Mouse (Mus musculus): ENCODE results near the gene 2310022A10Rik. TPM values are rescaled to one million over a fixed set of nuclear protein-coding genes. Genes with fewer than 3 reads are reported as not detected.

The 2310022A10Rik gene
- polyA plus RNA-seq, 1 experiment from 2014 or later = 31.0 TPM

DNA sequence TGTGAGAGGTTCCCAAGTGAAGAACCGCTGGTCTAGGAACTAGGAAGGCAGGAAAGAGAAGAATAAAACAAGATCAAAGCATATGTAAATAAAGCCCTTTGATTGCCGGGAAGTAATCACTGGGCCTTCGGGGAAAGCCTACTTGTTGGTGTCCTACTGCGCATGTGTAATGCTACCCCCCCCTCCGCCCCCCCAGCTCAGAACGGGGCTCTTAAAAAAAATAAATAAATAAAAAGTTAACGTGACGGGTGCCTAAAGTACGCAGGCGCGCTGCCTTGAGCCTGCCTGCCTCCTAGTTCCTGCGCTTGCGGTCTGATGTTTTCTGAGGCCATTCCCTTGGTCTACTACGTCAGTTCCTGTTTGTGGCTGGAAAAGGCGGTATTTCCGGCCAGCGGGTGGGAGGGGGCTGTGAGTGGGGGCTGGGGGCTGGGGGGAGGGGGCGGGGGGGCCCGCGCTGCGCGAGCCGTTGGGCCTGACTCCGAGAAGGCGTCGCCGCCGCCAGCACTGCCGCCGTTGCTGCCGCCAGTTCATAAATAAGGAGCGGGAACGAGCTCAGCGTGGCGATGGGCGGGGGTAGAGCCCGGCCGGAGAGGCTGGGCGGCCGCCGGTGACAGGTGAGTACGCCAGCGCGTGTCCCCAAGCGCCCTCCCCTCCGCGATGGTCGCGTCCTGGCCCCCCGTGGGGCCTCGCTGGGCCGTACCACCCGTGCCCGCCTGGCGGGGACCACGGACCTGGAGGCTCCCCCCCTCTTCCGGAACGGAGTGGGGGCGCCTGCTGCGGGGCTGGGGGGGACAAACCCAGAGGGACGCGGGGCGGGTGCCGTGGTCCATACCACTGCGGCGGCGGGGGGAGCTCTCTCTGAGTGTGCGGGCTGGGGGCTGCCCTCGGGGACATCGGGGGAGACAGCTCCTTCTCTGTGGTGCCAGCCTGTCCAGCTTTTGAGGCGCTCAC lies 38.5 kb downstream of the 2310022A10Rik start, which contains the start of gene Akt2:
Akt2 (plus strand) TSS at position 287 of the 951 bp plus-strand sequence.
- Histone ChIP-seq H3K9ac (ENCODE audit: low read length) (peak within 1 kb of the TSS; percentile 94), H3K27me3 (ENCODE audit: control insufficient read depth, insufficient read depth, low read length) (no peaks in the 10 kb centered on the region), H3K4me2 (ENCODE audit: low read length) (peak within 1 kb of the TSS; percentile 77), H3K4me1 (ENCODE audit: control insufficient read depth in 2 of 2, insufficient read depth in 2 of 2, low read length in 2 of 2) (peaks cover 13 to 35% of the 10 kb centered on the region in 2 experiments), H3K27ac (replicated peaks in 1 of 2; ENCODE audit: control insufficient read depth in 1 of 2, insufficient read depth in 1 of 2, low read depth in 2 of 2, low read length in 2 of 2) (peak within 1 kb of the TSS; percentile 97 to 98), H3K4me3 (ENCODE audit: control insufficient read depth in 1 of 2, insufficient read depth in 1 of 2, low read depth in 1 of 2, low read length in 2 of 2) (peak within 1 kb of the TSS; percentile 83 to 90), H3K9me3 (ENCODE audit: control insufficient read depth, low read length) (no peaks in the 10 kb centered on the region), H3K36me3 (ENCODE audit: control insufficient read depth, insufficient read depth, low read length) (peaks cover 12% of the 10 kb centered on the region; the same call in 1 of the 2 replicates)
- under 1% methylated on average over 59 of the region's 71 CpGs for WGBS
- ATAC-seq (ENCODE audit: insufficient number of reproducible peaks, insufficient read depth, low FRiP score, low read depth) = peak; percentile 93

GRCm38 (mm10) chr7:27592217-27592929 lies 39.3 kb downstream of the 2310022A10Rik start:
- peaks cover 22 to 44% of the 10 kb centered on the region in 2 experiments for H3K4me1 ChIP-seq (ENCODE audit: control insufficient read depth in 2 of 2, insufficient read depth in 2 of 2, low read length in 2 of 2)
- H3K9me3 ChIP-seq (ENCODE audit: control insufficient read depth, low read length) = no peaks in the 10 kb centered on the region
- WGBS = 2% methylated on average over 17 of the region's 17 CpGs
- H3K36me3 ChIP-seq (ENCODE audit: control insufficient read depth, insufficient read depth, low read length) = peaks cover 12% of the 10 kb centered on the region; the same call in 1 of the 2 replicates
- H3K4me3 ChIP-seq (ENCODE audit: control insufficient read depth in 1 of 2, insufficient read depth in 1 of 2, low read depth in 1 of 2, low read length in 2 of 2) = peak overlapping the region; percentile 83 to 90
- no peaks in the 10 kb centered on the region for H3K27me3 ChIP-seq (ENCODE audit: control insufficient read depth, insufficient read depth, low read length)
- H3K27ac ChIP-seq (replicated peaks in 1 of 2; ENCODE audit: control insufficient read depth in 1 of 2, insufficient read depth in 1 of 2, low read depth in 2 of 2, low read length in 2 of 2) = peak overlapping the region; percentile 97 to 98
- H3K9ac ChIP-seq (ENCODE audit: low read length) = peak overlapping the region; percentile 94
- ATAC-seq (ENCODE audit: insufficient number of reproducible peaks, insufficient read depth, low FRiP score, low read depth) = peak; percentile 25
- H3K4me2 ChIP-seq (ENCODE audit: low read length) = peak overlapping the region; percentile 77

DNA sequence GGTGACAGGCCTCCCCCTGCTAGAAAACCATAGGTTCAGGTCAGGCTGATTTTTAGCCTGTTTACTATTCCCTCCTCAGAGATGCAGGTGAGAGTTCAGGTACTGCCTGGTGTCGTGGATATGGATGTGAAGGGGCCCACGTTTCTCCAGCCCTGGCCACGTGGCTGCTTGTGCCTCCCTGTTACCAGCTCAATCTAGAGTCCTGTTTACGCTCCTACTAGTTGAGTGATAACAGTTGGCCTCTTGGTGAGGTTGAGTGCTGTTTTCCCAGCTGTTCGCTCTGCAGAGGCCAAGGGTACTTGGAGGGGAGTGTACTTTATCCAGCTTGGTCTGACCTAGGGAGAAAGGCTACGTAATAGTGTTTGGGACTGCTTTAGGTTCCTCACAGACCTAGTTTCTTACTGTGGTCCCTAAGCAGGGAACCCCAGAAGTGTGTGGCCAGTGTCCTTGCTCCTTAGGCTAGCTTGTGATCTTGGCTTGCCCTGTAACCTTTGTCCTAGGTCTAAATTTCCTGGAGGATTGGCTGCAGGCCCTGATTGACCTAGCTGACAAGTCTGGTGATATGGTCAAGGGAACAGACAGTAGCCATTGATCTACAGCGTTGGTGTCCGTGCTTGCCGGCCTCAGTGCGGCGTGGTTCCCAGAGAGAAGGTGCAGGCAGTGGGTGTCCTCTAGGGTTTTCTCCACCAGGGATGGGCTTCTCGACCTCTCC lies 40.1 kb downstream of the 2310022A10Rik start:
- Histone ChIP-seq H3K27ac (replicated peaks in 1 of 2; ENCODE audit: control insufficient read depth in 1 of 2, insufficient read depth in 1 of 2, low read depth in 2 of 2, low read length in 2 of 2) (peak overlapping the region; percentile 97 to 98), H3K4me2 (ENCODE audit: low read length) (peak overlapping the region; percentile 77), H3K4me1 (ENCODE audit: control insufficient read depth in 2 of 2, insufficient read depth in 2 of 2, low read length in 2 of 2) (peaks cover 28 to 51% of the 10 kb centered on the region in 2 experiments), H3K27me3 (ENCODE audit: control insufficient read depth, insufficient read depth, low read length) (no peaks in the 10 kb centered on the region), H3K9ac (ENCODE audit: low read length) (peak overlapping the region; percentile 94), H3K9me3 (ENCODE audit: control insufficient read depth, low read length) (no peaks in the 10 kb centered on the region), H3K4me3 (ENCODE audit: control insufficient read depth in 1 of 2, insufficient read depth in 1 of 2, low read depth in 1 of 2, low read length in 2 of 2) (peak overlapping the region; percentile 83 to 90), H3K36me3 (ENCODE audit: control insufficient read depth, insufficient read depth, low read length) (peaks cover 12% of the 10 kb centered on the region; the same call in 1 of the 2 replicates)
- no peak for ATAC-seq (ENCODE audit: insufficient number of reproducible peaks, insufficient read depth, low FRiP score, low read depth)
- 41% methylated on average over 12 of the region's 12 CpGs for WGBS

- peaks cover 12% of the 10 kb centered on the region; the same call in 1 of the 2 replicates for H3K36me3 ChIP-seq (ENCODE audit: control insufficient read depth, insufficient read depth, low read length)
- H3K27me3 ChIP-seq (ENCODE audit: control insufficient read depth, insufficient read depth, low read length) = no peaks in the 10 kb centered on the region
- peak overlapping the region; percentile 57 for H3K9ac ChIP-seq (ENCODE audit: low read length)
- 31% methylated on average over 10 of the region's 10 CpGs for WGBS
- no peak overlapping the region for H3K4me3 ChIP-seq (ENCODE audit: control insufficient read depth in 1 of 2, insufficient read depth in 1 of 2, low read depth in 1 of 2, low read length in 2 of 2)
- peaks cover 49 to 80% of the 10 kb centered on the region in 2 experiments for H3K4me1 ChIP-seq (ENCODE audit: control insufficient read depth in 2 of 2, insufficient read depth in 2 of 2, low read length in 2 of 2)
- peak overlapping the region; percentile 79 to 88 for H3K27ac ChIP-seq (replicated peaks in 1 of 2; ENCODE audit: control insufficient read depth in 1 of 2, insufficient read depth in 1 of 2, low read depth in 2 of 2, low read length in 2 of 2)
- peak; percentile 22; the same call in 1 of the 2 replicates for ATAC-seq (ENCODE audit: insufficient number of reproducible peaks, insufficient read depth, low FRiP score, low read depth)
- peak overlapping the region; percentile 38 for H3K4me2 ChIP-seq (ENCODE audit: low read length)
- no peaks in the 10 kb centered on the region for H3K9me3 ChIP-seq (ENCODE audit: control insufficient read depth, low read length)
Measured at GRCm38 (mm10) chr7:27596586-27597503, 43.8 kb downstream of the 2310022A10Rik start.

DNA sequence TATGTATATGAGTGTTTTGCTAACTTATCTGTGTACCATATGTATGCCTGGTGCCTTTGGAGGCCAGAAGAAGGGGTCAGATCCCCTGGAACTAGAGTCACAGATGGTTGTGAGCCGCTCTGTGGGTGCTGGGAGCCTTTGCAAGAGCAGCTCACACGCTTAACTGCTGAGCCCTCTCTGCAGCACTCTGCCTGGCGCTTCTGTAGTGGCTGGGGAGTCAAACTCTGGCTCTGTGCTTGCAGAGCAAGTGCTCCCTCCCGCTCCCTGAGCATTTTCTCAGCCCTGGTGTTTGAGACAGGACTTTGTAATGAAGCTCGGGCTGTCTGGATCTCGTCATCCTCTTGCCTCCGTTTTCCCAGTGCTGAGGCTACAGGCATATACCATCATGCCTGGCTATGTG lies 45.0 kb downstream of the 2310022A10Rik start:
- Histone ChIP-seq H3K36me3 (ENCODE audit: control insufficient read depth, insufficient read depth, low read length) (peaks cover 12% of the 10 kb centered on the region; the same call in 1 of the 2 replicates), H3K27me3 (ENCODE audit: control insufficient read depth, insufficient read depth, low read length) (no peaks in the 10 kb centered on the region), H3K4me2 (ENCODE audit: low read length) (no peak overlapping the region), H3K27ac (replicated peaks in 1 of 2; ENCODE audit: control insufficient read depth in 1 of 2, insufficient read depth in 1 of 2, low read depth in 2 of 2, low read length in 2 of 2) (no peak overlapping the region), H3K4me3 (ENCODE audit: control insufficient read depth in 1 of 2, insufficient read depth in 1 of 2, low read depth in 1 of 2, low read length in 2 of 2) (no peak overlapping the region), H3K4me1 (ENCODE audit: control insufficient read depth in 2 of 2, insufficient read depth in 2 of 2, low read length in 2 of 2) (peaks cover 46 to 85% of the 10 kb centered on the region in 2 experiments), H3K9me3 (ENCODE audit: control insufficient read depth, low read length) (no peaks in the 10 kb centered on the region), H3K9ac (ENCODE audit: low read length) (peak overlapping the region; percentile 57; the same call in 1 of the 2 replicates)
- no peak for ATAC-seq (ENCODE audit: insufficient number of reproducible peaks, insufficient read depth, low FRiP score, low read depth)
- 54% methylated on average over 7 of the region's 7 CpGs for WGBS

DNA sequence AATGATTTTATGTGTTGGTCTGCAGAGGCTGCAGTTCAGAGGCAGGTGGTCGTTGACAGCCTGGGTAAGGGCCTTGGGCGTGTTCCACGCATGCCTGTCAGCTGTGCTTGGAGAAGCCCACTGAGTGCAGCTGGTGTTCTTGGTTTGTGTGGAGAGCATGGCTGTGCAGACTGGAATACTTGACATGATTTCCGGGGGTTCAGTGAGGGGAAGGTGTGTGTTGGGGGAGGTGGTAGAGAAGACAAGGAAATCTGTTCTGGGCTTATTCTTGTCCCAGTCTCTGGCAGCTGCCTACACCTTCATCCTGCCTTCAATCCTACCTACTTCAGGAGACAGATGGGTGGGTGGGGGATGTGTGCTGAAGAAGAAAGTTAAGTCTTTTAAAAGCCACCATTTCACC lies 48.6 kb downstream of the 2310022A10Rik start:
- no peak overlapping the region for H3K27ac ChIP-seq (replicated peaks in 1 of 2; ENCODE audit: control insufficient read depth in 1 of 2, insufficient read depth in 1 of 2, low read depth in 2 of 2, low read length in 2 of 2)
- WGBS = 46% methylated on average over 4 of the region's 4 CpGs
- no peak overlapping the region for H3K9ac ChIP-seq (ENCODE audit: low read length)
- no peaks in the 10 kb centered on the region for H3K9me3 ChIP-seq (ENCODE audit: control insufficient read depth, low read length)
- H3K4me2 ChIP-seq (ENCODE audit: low read length) = no peak overlapping the region
- H3K36me3 ChIP-seq (ENCODE audit: control insufficient read depth, insufficient read depth, low read length) = no peaks in the 10 kb centered on the region
- no peaks in the 10 kb centered on the region for H3K27me3 ChIP-seq (ENCODE audit: control insufficient read depth, insufficient read depth, low read length)
- ATAC-seq (ENCODE audit: insufficient number of reproducible peaks, insufficient read depth, low FRiP score, low read depth) = no peak
- no peak overlapping the region for H3K4me3 ChIP-seq (ENCODE audit: control insufficient read depth in 1 of 2, insufficient read depth in 1 of 2, low read depth in 1 of 2, low read length in 2 of 2)
- H3K4me1 ChIP-seq (ENCODE audit: control insufficient read depth in 2 of 2, insufficient read depth in 2 of 2, low read length in 2 of 2) = peaks cover 56 to 82% of the 10 kb centered on the region in 2 experiments
